Mouse (Mus musculus) erythroblast, adult 5-6 weeks (primary cell): ENCODE measurements around the gene Optc. TPM values are rescaled to one million over a fixed set of nuclear protein-coding genes. Genes with fewer than 3 reads are reported as not detected.

ENCODE experiments used
- ATAC-seq: replicated peaks from 2 replicates; pipeline ENCODE4 v1.8.0; 2016; ENCODE audit warnings: moderate number of reproducible peaks, mild to moderate bottlenecking, moderate TSS enrichment, inconsistent platforms; ENCODE audit not compliant: poor library complexity, low FRiP score, severe bottlenecking
- total RNA-seq, 2 experiments: library from RNA; stranded (forward) in 1 of 2; stranded (reverse) in 1 of 2; fragments of 150-400 nt in 1 of 2; fragments of 200-764, 138-1000 nt in 1 of 2; gene quantifications; 2 replicates each; pipeline versions ENCODE4 v1.2.3 to v1.2.4; 2015 to 2017; ENCODE audit warnings: low replicate concordance in 2 of 2

Gene Optc
- not detected in 2 replicates for total RNA-seq (2015; ENCODE audit: low replicate concordance)
- not detected in 2 replicates for total RNA-seq (2017; ENCODE audit: low replicate concordance)

DNA sequence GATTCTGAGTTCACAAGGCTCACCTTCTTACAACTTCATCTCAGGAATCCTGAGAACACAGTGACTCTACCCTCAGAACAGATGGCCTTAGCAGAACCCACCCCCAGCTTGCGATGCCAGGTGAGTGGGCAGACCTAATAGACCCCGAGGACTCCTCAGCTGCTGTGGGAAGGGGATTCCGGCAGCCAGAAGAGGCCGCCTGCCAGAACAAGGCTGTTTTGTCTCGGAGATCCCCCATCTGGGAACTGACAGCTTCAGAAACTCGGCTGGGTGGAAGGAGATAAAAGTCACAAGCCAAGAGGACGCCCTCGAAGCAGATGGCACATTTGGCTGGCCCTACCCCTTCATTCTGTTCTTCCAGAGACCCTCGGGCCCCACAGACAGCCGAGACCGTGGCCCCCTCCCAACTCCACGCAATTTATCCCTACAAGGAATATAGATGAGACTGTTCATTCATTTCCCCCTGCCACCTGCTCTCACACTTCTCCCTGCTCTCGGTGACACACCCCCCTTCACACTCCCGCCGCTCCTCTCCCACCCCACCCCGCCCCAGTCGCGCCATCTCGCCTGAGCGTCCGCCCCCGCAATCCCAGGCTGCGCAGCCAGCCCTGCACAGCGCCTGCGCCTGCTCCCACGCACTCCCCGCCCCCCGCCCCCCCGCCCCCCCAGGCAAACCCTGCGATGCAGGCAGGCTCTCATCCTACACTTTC is at the start of gene Optc:
Optc (minus strand) TSS at position 51 of the 710 bp plus-strand sequence.
- no peak for ATAC-seq

DNA sequence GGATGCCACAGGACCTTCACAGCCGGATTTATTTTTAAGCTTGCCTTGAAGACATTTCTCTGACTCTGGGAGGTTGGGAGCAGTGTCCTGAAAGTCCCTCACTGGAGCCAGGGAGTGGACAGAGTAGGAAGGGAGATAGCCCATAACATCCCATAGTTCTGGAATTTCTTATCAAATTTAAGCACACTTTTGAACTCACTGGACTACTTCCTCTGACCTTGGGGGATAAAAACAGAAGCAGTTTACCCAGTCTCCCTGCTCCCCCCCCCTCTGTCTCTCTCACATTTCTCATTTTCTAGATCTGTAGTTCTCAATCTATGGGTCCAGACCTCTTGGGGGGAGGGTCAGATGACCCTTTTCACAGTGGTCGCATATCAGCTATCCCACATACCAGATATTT is 46.2 kb upstream of the Optc start:
- no peak for ATAC-seq

DNA sequence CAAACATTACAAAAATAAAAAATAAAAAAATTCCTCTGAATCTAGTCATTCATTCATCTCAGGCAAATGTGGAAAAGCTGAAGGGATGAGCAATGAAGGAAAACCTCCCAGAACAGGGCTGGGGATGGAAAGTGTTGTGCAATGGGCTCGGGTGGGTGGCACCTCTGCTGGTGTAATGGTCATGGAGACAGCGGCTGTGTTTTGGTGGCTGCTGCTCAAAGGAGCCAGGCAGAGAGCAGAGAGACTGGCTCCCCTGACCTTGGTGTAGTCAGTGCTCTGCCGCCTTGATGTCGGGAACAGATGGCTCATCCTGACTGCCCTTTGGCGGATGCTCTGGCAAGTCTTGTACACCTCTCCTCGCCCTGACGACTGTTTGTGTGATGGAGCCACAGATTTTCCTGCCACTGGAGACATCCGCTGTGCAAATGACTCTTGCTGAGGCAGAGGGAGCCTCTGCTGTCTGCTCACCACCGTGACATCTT is 45.5 kb upstream of the Optc start:
- no peak for ATAC-seq

DNA sequence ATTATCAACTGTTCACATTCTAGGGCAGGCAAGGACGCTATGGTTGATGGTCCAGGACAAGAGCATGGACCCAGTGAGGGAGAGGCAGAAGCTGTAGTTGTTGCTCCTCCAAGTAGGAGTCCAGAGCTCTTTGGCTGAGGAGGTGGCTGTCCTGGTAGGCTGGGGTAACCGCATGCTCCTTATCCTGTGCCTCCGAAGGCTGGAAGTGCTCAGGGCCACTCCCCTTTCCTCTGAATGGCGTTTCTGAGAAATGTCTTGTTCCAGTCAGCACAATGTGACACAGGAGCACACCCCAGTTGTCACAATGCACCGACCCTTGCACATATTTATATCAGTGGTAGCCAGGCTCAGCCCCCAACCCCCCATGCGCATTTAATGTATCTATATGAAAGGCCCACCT is 43.8 kb upstream of the Optc start:
- no peak for ATAC-seq

DNA sequence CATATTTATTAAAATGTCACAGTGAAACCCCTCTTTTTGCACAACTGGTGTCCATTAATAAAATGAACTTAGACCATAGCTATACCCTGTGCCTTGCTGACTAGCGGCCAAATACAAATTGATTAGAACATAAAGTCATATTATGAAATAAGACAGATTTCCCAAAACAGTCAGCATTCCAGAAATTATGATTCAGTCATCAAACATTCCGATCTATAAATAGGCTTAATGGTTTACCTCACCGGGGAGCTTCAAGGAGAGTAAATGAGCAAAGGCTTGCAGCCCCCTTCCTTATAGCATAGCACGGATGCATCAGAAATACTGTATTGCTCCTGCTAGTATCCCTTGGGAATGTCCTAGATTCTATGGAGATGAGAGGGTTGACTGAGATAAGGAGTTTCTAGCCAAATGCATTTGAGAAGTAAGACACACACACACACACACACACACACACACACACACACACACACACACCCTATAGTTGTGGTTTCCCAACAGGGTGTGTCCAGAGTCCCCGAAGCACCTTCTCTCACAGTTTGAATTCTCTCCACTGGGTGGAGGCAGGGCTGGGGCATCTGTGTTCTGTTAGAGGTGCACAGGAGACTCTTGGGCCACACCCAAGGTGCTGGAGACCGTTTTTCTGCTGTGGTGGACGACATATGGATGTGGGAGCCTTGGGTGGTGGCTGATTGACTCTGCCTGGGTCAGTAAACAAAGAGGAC is 42.4 kb upstream of the Optc start:
- ATAC-seq, result no peak

DNA sequence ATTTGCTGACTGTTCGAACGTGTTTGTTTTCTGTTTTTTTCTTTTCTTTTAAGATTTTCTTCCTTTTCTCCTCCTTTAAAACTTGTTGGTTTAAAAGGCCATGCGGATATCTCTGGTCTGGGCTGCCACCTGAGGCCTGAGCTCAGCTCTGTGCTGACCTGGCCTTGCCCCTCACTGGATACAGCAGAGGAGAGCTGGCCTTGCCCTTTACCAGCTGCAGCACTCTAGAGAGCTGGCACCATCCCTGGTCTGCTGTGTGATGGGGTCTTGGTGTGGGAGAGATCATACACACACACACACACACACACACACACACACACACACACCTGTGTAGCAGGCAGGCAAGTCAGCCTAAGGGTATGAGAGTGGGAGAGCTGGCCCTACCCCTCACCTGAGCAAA is 37.3 kb upstream of the Optc start:
- no peak for ATAC-seq

DNA sequence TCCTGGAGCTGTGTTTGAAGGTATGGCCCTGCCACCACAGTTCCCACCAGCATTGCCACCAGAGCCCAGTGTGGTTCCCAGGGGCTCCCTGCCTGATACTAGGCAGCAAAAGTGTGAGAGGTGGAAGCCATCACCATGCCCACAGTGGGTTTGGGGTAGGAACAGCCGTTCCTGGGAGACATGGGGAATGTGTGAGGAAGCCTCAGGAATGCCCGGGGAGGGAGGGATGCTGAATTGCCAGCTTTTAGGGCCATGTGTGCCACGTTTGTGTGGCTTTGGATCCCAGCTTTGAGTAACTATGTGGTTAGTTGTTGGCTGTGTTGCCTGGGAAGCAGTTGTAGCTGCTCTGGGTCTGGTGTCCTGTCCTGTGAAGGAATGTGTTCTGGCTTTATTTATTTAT is 34.1 kb upstream of the Optc start:
- ATAC-seq, result no peak

DNA sequence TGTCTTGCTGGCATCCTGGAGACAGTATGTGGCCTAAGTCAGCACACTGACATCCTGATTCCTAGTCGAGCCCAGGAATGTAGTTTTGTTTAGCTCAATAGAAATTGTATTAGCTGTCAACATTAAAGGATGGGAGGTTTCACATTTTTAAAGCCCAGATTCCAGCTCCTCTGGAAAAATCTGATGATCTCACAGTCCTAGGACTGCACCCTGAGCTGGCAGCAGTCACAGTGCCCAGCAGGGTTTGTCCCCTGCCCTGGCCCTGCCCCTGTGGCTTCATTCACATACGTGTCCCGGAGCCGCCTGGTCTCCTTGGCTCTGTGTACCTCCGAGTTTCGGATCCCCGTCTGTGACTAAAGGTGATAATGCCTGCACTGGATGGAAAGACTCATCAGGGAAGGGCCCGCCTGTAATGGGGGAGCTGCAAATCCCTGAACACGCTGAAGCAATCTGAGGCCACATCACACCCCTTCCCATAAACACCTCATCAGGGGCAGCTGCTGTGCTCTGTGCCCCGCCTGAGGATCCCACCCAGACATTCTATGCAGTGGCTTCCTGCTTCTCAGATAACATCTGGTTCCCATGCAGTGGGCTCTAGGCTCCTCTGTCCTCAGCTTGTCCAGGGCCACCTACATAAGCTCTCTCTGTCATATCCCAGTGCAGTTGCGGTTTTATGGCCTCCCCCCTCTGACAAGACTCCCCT is 33.5 kb upstream of the Optc start:
- ATAC-seq, result no peak

DNA sequence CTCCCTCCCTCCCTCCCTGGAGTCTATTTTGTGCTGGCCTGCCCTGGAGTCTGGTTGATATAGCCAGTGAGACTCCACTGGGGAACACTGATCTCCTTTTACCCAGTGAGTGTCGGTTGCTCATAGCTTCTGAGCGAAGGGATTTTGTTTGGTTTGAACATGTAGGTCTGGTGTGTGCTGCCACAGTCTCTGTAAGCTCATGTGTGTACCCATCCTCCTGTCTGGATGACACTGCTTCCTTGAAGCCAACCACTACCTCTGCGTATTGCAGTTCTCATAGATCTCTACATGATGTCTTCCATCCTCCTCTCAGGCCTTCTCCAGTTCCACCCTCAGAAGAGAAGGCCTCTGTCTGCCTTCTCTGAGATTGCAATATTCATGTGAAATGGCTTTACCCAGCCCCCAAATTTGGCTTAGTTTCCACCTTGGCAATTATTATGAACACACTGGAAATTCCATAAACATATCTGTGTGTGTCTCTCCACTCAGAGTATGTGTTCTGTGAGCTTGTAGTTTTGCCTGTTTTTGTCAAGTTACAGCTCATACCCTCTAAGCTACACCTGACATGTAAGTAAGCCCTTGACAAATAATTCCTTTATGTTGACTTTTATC is 32.8 kb upstream of the Optc start:
- ATAC-seq, result no peak

DNA sequence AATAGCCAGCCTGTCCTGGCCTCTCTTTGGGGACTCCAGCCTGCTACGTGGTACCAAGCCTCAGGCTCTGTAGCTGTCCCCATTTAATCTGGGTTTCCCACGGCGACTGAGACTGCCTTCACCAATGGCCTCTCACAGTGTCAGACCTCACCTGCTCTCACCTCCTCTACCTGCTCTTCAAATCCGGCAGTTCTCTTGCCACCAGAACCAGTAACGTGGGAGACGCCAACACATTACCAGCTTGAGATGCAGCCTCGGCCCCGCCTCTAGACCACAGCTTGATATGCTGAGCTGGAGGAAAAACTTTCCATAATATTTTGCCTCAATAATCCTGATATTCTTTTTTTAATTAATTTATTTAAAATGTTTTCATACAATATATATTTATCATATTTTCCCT is 31.9 kb upstream of the Optc start:
- no peak for ATAC-seq

DNA sequence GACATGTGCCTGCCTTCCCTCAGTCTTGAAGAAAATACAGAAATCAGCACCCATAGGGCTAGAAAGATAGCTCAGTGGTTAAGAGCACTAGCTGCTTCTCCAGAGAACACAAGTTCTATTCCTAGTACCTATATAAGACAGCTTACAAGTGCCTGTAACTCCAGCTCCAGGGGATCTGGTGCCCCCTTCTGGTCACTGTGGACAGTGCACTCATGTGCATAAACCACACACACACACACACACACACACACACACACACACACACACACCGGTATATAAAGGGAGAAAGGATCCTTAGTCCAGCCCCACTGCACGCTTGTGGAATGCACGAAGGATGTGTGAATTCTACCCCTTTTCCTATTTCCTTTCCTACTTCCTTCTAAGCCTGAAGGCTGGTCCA is 28.4 kb upstream of the Optc start:
- ATAC-seq, result no peak

DNA sequence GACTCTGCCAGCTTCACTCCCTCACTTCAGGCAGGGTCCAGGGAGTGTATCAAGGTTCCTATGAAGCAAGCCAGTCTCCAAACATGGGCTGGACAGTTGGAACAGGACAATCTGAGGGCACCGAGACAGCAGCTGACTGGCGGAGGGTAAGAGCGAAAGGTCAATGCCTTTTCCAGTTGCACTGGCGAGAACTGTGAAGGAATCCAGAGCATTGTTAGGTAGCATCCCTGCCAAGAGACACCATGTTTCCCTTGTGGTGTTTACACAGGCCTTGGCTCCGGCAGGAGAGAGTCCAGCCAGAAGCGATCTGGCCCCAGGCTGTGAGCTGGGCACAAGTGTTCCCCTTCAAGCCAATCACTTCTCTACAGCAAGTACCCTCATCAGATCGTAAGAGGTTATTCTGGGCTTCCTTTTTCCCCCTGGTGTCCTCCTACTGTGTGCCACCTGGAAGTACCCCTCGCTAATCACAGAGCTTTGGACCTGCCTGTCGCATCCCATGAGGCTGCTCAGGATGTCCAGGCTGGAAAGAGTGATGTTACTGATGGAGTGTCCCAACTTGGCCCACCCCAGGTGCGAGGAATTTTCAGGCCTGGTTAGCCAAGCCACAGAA is 26.7 kb upstream of the Optc start:
- ATAC-seq, result no peak

DNA sequence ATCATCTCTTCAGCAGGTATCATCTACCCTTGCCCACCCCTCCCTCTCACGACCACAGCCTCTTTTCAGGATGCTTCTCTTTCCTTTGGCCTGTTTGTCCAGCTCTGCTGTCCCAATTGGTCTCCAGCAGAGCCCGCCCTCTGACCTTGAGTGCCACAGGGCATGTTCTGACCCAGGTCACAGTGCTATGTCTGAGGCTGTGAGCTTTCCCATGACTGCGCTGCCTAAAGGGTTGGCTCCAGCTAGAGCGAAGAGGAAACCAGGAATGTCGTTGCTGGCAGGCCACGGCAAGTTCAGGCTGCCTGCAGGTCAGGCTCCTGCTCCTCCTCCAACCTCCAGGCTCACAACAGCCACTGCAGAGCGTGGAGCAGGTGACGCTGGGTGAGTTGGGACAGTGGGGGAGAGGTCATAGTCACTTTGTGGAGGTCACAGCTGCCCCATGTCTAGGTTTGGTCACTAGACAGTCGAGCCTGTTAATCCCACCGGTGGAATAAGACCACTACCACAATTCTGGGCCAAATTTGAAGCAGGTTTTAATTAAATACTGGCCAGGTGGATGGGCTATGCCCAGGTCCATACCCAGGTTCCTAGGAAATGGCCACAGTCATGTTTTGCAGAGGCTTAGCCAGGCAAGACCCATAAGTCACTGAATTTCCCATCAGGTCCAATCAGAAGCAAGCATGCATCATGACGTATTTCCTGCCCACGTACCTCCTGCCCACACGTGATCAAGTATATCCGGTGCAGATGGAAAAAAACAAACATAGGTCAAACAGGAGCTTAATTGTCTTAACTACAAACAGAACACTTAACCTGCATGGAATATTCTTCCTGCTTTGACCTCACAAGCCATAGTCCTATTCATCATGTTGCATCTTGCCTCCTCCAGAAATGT is 25.7 kb upstream of the Optc start:
- ATAC-seq, result no peak

DNA sequence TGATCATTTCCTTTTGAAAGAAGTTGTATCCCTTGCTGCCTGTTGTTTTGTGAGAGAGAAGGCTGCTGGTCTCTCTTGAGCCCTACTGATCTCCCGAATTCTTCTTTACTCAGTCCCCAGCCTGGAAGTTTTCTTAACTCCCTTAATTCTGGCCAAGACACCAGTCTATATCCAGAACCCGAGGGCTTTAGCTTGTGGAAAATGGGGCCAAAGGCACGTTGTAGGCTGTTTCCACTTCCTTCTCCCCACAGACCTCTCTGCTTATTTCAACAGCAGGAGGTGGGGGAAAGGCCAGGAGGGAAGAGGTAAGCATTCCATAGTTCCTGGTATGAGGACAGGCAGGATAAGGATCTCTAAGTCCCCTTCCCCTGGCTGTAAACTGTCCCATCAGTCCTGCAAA is 22.2 kb upstream of the Optc start:
- no peak for ATAC-seq

DNA sequence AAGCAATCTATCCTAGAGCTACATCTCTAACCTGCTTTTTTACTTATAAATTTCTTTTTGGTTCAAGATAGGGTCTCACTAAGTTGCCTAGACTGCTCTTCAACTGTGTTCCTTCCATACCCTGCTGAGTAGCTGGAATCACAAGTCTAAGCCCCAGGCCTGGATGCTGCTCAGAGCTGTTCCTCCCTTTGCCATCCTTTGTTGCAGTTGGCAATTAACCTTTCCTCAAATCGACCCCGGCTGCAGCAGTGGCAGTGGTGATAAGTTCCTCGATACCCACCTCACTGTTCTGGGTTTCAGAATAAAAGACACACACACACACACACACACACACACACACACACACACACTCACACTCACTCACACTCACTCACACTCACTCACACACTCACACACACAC is 17.4 kb upstream of the Optc start:
- no peak for ATAC-seq

DNA sequence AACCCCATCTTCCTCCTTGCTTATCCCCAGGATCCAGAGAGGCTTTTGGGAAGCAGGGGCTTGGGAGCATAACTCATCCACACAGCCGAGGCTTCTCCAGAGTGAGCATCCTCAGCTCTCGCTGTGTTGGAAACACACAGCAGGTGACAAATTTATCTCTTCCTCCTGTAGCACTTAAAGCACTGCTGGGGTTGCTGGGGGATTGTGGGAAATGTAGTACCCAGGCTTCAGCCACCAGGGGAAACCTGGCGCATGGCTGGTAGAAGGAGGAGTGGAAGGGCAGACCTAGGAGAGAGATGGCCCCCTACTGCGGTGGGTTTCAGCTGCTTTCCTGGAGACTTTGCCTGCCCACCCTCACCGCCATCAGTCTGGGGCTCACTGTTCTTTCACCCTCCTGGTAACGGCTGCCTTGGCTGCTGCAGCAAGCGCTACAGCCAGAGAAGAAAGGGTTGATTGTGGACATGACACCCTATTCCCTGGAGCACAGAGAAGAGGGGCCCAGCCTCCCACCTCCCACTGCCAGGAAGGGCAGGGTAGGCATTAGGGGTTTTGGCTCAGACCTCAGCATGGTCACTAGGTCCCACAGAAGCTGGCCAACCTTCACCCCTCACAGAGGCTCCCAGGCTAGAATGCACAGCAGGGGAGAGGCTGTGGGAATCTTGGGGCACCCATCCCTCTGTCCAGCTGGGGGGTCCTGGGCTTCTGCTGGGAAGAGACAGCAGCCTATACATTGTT is 16.5 kb upstream of the Optc start:
- ATAC-seq, result peak; percentile 40; the same call in 1 of the 2 replicates

DNA sequence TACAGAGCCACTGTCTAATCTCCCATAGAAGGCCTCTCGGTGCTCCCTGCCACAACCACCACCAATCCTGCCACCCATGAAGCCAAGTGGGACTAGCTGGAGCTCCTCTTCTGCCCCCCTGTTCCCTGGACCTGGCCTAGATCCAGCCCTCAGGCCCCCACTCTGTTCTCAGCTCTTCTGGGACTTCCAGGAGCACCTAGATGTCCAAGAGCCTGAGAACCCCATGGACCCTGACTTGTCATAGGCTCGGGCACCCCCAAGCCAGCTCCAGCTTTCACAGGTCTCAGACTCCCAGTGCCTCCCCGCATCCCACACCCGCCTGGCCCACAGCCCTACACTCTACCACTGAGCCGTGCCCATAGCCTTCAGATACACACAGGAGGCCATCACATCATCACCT is 15.3 kb upstream of the Optc start:
- ATAC-seq, result no peak

DNA sequence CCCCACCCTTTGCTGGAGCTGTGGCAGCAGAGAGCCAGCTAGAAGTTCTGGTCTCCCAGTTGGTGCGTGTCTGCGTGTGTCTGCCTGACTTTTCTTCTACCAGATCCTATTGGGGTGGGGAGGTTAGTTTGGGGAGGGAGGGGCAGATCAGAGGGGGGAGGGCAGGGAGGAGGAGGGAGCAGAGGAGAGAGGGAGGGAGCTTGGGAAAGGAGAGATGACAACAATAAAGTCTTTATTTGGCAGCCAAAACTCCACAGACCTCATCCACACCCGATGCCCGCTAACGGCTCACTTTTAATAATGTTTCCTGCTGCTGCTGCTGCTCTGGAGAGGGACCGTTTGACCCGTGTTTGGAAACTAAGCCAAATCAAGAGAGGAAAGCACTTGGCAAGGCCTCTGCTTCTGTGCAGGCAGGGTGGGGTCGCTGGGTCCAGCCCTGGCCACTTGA is 13.5 kb upstream of the Optc start, which contains the start of gene Prelp:
Prelp (minus strand) TSS at position 111 of the 448 bp plus-strand sequence.
- no peak for ATAC-seq
